Mouse (Mus musculus): ENCODE data around the gene Atp6v0e. TPM values are rescaled to one million over a fixed set of nuclear protein-coding genes. Genes with fewer than 3 reads are reported as not detected.

Gene Atp6v0e
- polyA plus RNA-seq, 1 experiment = 100 TPM

GRCm38 (mm10) chr17:26665600-26665999 lies 2.6 kb downstream of the Atp6v0e start:
- no peaks in the 10 kb centered on the region for H3K27me3 ChIP-seq (ENCODE audit: control insufficient read depth, insufficient read depth, low read length, poor library complexity, severe bottlenecking)
- no peak overlapping the region for H3K4me3 ChIP-seq (ENCODE audit: low read depth, low read length)
- H3K27ac ChIP-seq (ENCODE audit: insufficient read depth, low read length) = no peak overlapping the region
- no peak overlapping the region for H3K9ac ChIP-seq (ENCODE audit: low read depth, poor library complexity, severe bottlenecking)
- H3K9me3 ChIP-seq (replicated peaks; ENCODE audit: control insufficient read depth, insufficient read depth, low read length, poor library complexity, severe bottlenecking) = no peaks in the 10 kb centered on the region
- TF ChIP-seq POLR2A (IDR thresholded peaks at IDR 0.05; ENCODE audit: insufficient read depth, low read length) (no peak), EP300 (IDR thresholded peaks at IDR 0.05; ENCODE audit: insufficient read depth, low read depth, low read length) (no peak), CTCF (IDR thresholded peaks at IDR 0.05; ENCODE audit: low read depth, low read length) (no peak)
- H3K4me1 ChIP-seq (ENCODE audit: control insufficient read depth, insufficient read depth, low read length) = peaks cover 2% of the 10 kb centered on the region
- H3K36me3 ChIP-seq (ENCODE audit: control insufficient read depth, insufficient read depth, low read length, poor library complexity, severe bottlenecking) = no peaks in the 10 kb centered on the region

- TF ChIP-seq POLR2A (IDR thresholded peaks at IDR 0.05; ENCODE audit: insufficient read depth, low read length) (no peak), EP300 (IDR thresholded peaks at IDR 0.05; ENCODE audit: insufficient read depth, low read depth, low read length) (no peak), CTCF (IDR thresholded peaks at IDR 0.05; ENCODE audit: low read depth, low read length) (no peak)
- H3K4me1 ChIP-seq (ENCODE audit: control insufficient read depth, insufficient read depth, low read length) = no peaks in the 10 kb centered on the region
- H3K27me3 ChIP-seq (ENCODE audit: control insufficient read depth, insufficient read depth, low read length, poor library complexity, severe bottlenecking) = no peaks in the 10 kb centered on the region
- H3K9ac ChIP-seq (ENCODE audit: low read depth, poor library complexity, severe bottlenecking) = no peak overlapping the region
- H3K36me3 ChIP-seq (ENCODE audit: control insufficient read depth, insufficient read depth, low read length, poor library complexity, severe bottlenecking) = no peaks in the 10 kb centered on the region
- H3K9me3 ChIP-seq (replicated peaks; ENCODE audit: control insufficient read depth, insufficient read depth, low read length, poor library complexity, severe bottlenecking) = no peaks in the 10 kb centered on the region
- no peak overlapping the region for H3K27ac ChIP-seq (ENCODE audit: insufficient read depth, low read length)
- no peak overlapping the region for H3K4me3 ChIP-seq (ENCODE audit: low read depth, low read length)
These were observed 8.2 kb downstream of the Atp6v0e start for GRCm38 (mm10) chr17:26671268-26671667.

- no peak overlapping the region for H3K9ac ChIP-seq (ENCODE audit: low read depth, poor library complexity, severe bottlenecking)
- H3K4me3 ChIP-seq (ENCODE audit: low read depth, low read length) = 0 out of 2 replicates have a peak overlapping the region, but pooled peaks have one; percentile 4
- no peaks in the 10 kb centered on the region for H3K27me3 ChIP-seq (ENCODE audit: control insufficient read depth, insufficient read depth, low read length, poor library complexity, severe bottlenecking)
- H3K36me3 ChIP-seq (ENCODE audit: control insufficient read depth, insufficient read depth, low read length, poor library complexity, severe bottlenecking) = no peaks in the 10 kb centered on the region
- H3K4me1 ChIP-seq (ENCODE audit: control insufficient read depth, insufficient read depth, low read length) = no peaks in the 10 kb centered on the region
- no peak for TF ChIP-seq EP300 (IDR thresholded peaks at IDR 0.05; ENCODE audit: insufficient read depth, low read depth, low read length)
- TF ChIP-seq POLR2A (IDR thresholded peaks at IDR 0.05; ENCODE audit: insufficient read depth, low read length) = no peak
- no peaks in the 10 kb centered on the region for H3K9me3 ChIP-seq (replicated peaks; ENCODE audit: control insufficient read depth, insufficient read depth, low read length, poor library complexity, severe bottlenecking)
- H3K27ac ChIP-seq (ENCODE audit: insufficient read depth, low read length) = no peak overlapping the region
These were observed 12.8 kb downstream of the Atp6v0e start for GRCm38 (mm10) chr17:26675845-26676244.

- peak overlapping the region; percentile 90 for H3K4me3 ChIP-seq (ENCODE audit: low read depth, low read length)
- H3K4me1 ChIP-seq (ENCODE audit: control insufficient read depth, insufficient read depth, low read length) = no peaks in the 10 kb centered on the region
- H3K9me3 ChIP-seq (replicated peaks; ENCODE audit: control insufficient read depth, insufficient read depth, low read length, poor library complexity, severe bottlenecking) = no peaks in the 10 kb centered on the region
- 0 out of 2 replicates have a peak, but pooled peaks have one; percentile 20 for TF ChIP-seq EP300 (IDR thresholded peaks at IDR 0.05; ENCODE audit: insufficient read depth, low read depth, low read length)
- TF ChIP-seq POLR2A (IDR thresholded peaks at IDR 0.05; ENCODE audit: insufficient read depth, low read length) = peak; percentile 69
- no peak for TF ChIP-seq CTCF (IDR thresholded peaks at IDR 0.05; ENCODE audit: low read depth, low read length)
- no peaks in the 10 kb centered on the region for H3K27me3 ChIP-seq (ENCODE audit: control insufficient read depth, insufficient read depth, low read length, poor library complexity, severe bottlenecking)
- peak overlapping the region; percentile 52 for H3K9ac ChIP-seq (ENCODE audit: low read depth, poor library complexity, severe bottlenecking)
- H3K36me3 ChIP-seq (ENCODE audit: control insufficient read depth, insufficient read depth, low read length, poor library complexity, severe bottlenecking) = no peaks in the 10 kb centered on the region
- H3K27ac ChIP-seq (ENCODE audit: insufficient read depth, low read length) = 0 out of 2 replicates have a peak overlapping the region, but pooled peaks have one; percentile 24
These were observed 13.2 kb downstream of the Atp6v0e start for GRCm38 (mm10) chr17:26676252-26676615.

GRCm38 (mm10) chr17:26676616-26677376 lies 13.8 kb downstream of the Atp6v0e start:
- peak overlapping the region; percentile 90 for H3K4me3 ChIP-seq (ENCODE audit: low read depth, low read length)
- TF ChIP-seq EP300 (IDR thresholded peaks at IDR 0.05; ENCODE audit: insufficient read depth, low read depth, low read length) = no peak
- TF ChIP-seq CTCF (IDR thresholded peaks at IDR 0.05; ENCODE audit: low read depth, low read length) = no peak
- no peak for TF ChIP-seq POLR2A (IDR thresholded peaks at IDR 0.05; ENCODE audit: insufficient read depth, low read length)
- no peaks in the 10 kb centered on the region for H3K4me1 ChIP-seq (ENCODE audit: control insufficient read depth, insufficient read depth, low read length)
- peak overlapping the region; percentile 24; the same call in 1 of the 2 replicates for H3K27ac ChIP-seq (ENCODE audit: insufficient read depth, low read length)
- peak overlapping the region; percentile 52 for H3K9ac ChIP-seq (ENCODE audit: low read depth, poor library complexity, severe bottlenecking)
- H3K9me3 ChIP-seq (replicated peaks; ENCODE audit: control insufficient read depth, insufficient read depth, low read length, poor library complexity, severe bottlenecking) = no peaks in the 10 kb centered on the region
- H3K36me3 ChIP-seq (ENCODE audit: control insufficient read depth, insufficient read depth, low read length, poor library complexity, severe bottlenecking) = no peaks in the 10 kb centered on the region
- H3K27me3 ChIP-seq (ENCODE audit: control insufficient read depth, insufficient read depth, low read length, poor library complexity, severe bottlenecking) = no peaks in the 10 kb centered on the region
